Comparison of ENCODE assay signal across 18 mouse cellular contexts in genomic region chr17:65676536-65676935, GRCm38 (mm10). TPM values are rescaled to one million over a fixed set of nuclear protein-coding genes. Genes with fewer than 3 reads are reported as not detected.
"Had no signal": no experiment of that assay in that cellular context is flagged by ENCODE, and none has a peak within 500 bp of the region (broad histone marks: within the 10 kb centered on the region; RNA-seq: fewer than 3 reads in every experiment).

No protein-coding gene starts in this region.

- H3K4me3 ChIP-seq: lung, embryonic 15.5 days; megakaryocyte, embryonic 14.5 days; midbrain, embryonic 13.5 days; midbrain, embryonic 15.5 days; neural tube, embryonic 12.5 days; stomach, embryonic 15.5 days had no signal

- DNase-seq: liver, postnatal 0 days; lung, adult 2 months; lung, postnatal 14 days; lung, postnatal 36 days; right cerebral cortex, postnatal 14 days; thymus, adult 2 months; thymus, postnatal 25 days; thymus, postnatal 4 days had no signal

- H3K36me3 ChIP-seq: lung, embryonic 15.5 days; midbrain, embryonic 15.5 days; neural tube, embryonic 12.5 days; stomach, embryonic 15.5 days had no signal

- H3K27ac ChIP-seq: lung, embryonic 15.5 days; macrophage; midbrain, embryonic 13.5 days; midbrain, embryonic 15.5 days; neural tube, embryonic 12.5 days; stomach, embryonic 15.5 days; stomach, postnatal 0 days had no signal

- H3K4me1 ChIP-seq: lung, embryonic 15.5 days; midbrain, embryonic 13.5 days; midbrain, embryonic 15.5 days; neural tube, embryonic 12.5 days; stomach, embryonic 15.5 days had no signal

- H3K9me3 ChIP-seq: lung, embryonic 15.5 days; megakaryocyte, embryonic 14.5 days; midbrain, embryonic 13.5 days; midbrain, embryonic 15.5 days; neural tube, embryonic 12.5 days; stomach, embryonic 15.5 days had no signal

- H3K27me3 ChIP-seq: lung, embryonic 15.5 days; midbrain, embryonic 13.5 days; midbrain, embryonic 15.5 days; neural tube, embryonic 12.5 days; stomach, embryonic 15.5 days had no signal

RNA-seq across cellular contexts. Expression of gene Txndc2, which starts 34.6 kb away (rescaled TPM):
- total RNA-seq: midbrain, postnatal 0 days had no signal
- polyA plus RNA-seq: liver, postnatal 0 days; lung, embryonic 15.5 days; midbrain, embryonic 13.5 days; midbrain, postnatal 0 days; spleen, adult 2 months; stomach, embryonic 15.5 days; stomach, postnatal 0 days; thymus, adult 2 months had no signal
